Mouse (Mus musculus) 416B (cell line): Measurements from ENCODE around the gene C1qb.

Experiments used
- DNase-seq: peaks from one replicate; pipeline ENCODE4 v3.0.0; 2011; ENCODE audit warnings: low read depth

Gene C1qb

DNA sequence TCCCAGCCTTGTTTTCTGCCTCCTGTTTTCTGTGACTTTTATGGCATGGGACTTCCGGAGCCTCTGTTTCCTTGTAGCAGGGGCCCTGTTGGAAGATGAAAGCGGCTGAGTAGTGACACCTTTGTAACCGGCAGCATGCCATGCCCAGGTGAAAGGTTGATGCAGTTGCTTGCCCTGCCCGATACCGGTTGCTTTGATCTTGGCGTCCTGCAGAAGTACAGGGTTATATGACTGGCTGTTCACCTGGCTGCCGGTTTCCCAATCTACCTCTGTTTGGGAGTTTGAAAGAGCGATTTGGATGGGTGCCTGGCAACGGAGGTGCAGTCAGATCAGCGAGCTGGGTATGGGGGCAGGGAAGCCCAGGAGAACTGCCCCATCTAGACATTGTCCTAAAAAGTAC is 43.2 kb downstream of the C1qb start:
- no peak for DNase-seq

DNA sequence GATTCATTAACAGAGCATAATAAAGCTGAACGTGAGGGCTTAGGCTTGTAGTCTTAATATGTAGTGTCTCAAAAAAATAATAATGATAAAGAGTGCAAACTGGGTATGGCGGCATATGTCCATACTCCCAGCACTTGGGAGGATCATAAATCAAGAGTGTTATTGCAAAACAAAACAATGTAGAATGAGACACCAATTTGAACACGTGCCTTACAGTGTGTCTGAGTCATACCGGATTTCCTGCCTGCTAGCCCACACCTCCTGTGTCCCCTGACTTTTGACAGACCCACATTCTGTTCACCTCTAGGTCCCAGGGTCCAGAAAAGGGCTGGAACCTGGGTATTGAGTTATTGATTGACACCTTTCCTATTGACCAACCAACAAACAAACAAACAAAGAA is 44.0 kb downstream of the C1qb start:
- DNase-seq, result peak; percentile 78

DNA sequence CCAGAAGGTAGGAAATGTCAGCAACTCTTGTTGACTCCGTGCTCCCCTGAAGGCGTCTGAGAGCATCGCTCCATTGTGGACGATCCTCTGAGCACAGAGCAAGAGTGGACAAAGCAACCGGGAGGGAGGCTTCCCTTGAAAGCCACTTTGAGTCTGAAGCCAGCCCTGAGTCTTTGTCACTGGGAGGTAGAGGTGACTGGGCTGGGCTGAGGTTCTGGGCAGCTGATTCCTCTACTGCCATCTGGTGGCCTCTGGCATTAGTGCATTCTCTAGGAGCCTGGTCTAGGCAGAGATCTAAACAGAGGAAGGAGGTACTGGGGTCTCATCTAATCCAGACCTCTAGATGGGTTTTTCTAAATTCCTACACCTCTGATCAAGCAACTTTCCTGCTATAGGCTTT is 44.9 kb downstream of the C1qb start:
- DNase-seq, result peak; percentile 80

GRCm38 (mm10) chr4:136838462-136838861 is 47.5 kb downstream of the C1qb start:
- no peak for DNase-seq

- DNase-seq, result no peak
Observed at GRCm38 (mm10) chr4:136838026-136838425, 48.0 kb downstream of the C1qb start.

DNA sequence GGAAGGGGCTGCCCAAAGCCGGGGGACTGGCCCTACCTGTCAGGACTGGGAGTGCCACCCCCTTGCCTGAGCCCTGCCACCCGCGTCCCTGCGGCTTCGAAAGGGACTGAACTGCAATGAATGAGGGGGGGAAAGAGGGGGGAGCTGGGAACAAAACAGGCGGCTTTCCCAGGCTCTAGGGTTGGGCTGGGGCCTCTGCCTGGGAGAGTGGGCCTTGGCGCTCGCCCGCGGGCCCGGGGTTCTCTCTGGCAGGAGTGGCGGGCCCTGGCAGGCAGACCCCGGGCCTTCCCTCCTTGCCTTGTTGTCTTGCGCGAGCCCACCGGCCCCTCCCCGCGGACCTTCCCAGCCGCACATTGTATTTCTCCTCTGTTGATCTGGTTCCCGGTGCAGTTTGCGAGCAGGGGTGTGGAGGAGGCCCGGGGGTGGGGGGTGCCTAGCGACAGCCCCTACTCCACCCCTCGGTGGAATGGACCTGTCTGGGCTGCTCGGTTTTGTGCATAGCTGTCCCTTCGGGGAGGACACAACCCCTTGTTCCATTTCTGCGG is 49.5 kb downstream of the C1qb start:
- DNase-seq, result no peak

DNA sequence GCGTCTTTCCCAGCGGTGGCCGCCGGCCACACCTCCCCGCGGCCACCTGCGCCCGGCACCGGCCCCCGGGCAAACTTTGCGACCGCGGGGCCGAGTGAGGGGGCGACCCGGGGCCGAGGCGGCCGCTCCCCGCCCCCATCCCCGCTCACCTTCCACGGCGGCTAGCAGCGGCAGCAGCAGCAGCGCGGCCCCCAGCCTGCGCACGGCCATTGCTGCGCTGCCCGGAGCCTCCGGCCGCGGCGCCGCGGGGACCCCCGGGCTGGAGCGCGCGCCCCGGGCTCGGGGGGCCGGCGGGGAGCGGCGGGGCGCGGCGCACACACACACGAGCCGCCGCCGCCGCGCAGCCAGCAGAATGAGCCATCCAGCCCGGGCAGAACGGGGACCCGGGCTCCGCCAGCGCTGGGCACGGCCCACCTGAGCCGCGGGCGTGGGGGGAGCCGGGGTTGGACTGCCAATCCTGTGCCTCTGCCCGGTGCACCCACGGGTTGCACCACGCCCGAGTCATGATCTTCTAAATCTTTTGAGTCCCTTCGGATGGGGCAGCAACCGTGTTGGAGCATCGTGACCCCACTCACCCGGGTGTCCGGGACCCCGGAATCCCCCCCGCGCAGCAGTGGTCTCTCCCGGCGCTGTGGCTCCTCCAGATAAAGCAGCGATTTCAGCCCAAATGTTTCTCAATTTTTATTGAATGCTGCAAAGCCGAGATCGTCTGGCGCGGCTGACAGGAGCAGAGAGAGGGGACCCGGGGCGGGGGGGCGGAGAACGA is 50.2 kb downstream of the C1qb start, which contains the start of gene Ephb2:
Gene Ephb2, minus strand, starts transcription at position 368 of the 766 bp plus-strand sequence.
- no peak for DNase-seq

DNA sequence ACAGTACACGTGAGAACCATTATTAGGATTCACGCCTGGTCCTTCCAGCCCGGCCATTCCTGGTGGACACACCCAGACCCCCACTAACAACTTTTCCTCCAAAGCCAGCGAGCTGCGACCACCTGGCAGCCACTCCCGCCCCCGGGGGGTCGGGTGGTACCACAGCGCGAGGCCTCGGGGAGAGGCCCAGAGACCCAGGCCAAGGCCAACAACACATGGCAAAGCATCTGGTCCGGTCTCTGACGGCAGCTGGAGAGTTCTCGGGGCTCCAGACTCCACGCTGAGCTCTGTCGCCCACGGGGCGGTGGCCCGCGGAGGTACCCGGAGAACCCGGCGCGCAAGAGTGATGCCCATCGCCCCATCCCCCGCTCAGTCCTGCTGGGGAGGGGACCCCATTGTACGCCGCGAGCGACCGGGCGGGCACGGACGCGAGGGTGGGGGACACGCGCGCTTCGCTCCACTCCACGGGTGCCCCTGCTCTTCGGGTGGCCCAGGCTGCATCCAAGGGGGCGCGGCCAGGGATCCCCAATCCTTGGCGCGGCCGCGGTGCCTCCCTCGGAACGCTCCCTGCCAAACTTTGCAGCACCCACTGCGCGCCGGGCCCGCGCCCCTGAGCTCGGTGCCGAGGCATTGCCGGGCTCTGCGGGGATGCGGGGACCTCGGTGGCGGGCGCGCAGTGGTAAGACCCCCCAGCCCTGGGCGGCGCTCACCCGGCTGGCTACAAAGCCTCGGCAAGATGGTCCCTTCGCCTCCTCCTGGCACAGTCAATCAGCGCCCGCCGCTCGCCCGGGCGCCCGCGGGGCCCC is 51.0 kb downstream of the C1qb start:
- no peak for DNase-seq

DNA sequence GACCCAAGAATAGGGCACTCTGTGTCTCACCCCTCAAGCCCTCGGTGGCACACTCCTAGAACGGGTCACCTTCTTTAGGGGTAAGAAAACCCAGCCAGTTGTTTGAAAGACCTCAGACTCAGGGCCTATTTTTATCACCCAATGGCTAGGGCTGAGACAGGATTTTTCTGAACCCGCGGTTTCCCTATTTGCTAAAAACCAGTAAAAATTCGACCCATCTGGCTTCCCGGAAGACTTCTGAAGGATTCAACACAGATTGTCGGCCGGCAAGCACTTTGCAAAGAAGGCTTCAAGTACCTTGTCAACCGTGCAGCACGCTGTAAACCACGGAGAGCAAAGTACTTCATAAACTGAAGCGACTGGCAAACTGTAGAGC is 51.6 kb downstream of the C1qb start:
- DNase-seq, result no peak

DNA sequence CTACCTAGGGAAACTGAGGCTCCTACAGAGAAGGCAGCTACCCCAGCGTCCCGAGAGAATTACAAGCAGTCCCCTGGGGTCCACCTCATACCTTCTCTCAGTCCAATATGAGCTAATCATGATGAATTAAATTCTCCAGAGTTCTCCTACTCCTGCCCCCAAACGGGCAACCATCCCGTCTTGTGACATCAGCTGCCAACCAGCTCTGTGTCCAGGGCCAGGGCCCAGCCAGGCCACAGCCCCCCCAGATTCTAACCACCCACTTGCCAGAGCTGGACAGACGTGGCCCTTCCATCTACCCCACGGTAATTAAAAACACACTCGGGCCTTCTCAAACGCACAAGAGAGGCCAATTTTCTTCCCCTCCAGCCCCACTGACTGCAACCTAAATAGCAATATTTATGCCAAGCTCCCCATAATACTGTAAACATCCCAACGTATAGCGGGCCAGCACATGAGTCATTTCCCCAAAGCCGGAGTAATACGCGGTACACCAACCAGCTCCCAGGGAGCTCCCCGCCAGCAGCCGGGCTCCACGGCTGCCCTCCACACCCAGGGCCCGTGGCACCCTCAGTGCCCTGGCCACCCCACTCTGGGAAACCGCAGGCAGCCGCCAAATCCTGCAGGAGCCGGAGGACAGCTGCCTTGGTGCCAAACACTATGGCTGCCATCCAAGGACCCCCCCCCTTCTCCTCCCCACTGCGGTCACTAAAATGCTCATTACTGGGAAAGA is 52.2 kb downstream of the C1qb start:
- no peak for DNase-seq

DNA sequence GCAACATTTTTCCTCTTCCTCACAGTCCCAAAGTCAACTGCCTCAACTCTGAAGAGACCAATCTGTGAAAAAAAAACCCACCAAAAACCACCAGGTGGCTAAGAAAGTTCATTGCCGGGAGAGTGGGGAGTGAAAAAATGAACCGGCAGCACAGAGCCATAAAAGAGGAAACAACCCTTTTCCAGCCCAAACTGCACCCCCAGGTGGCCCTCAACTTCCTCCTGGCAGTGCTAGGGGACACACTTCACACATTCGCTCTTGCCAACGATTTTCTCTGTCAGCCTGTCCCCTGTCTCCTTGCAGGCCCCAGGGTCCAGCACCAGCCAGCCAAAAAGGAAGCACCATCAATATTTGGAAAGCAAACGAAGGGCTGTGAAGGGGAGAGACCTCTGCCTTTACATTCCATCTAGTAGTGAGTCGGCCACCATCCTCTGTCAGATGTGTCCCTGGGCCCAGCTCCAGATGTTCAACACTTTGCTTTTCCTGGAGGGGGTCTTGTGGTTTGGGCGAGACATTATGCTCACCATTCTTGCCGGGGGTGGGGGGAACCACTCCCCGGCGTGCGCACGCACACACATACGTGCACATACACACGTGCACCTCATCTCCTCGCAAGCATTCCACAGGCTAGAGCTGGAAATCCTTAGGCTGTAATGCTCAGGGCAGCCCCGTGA is 53.3 kb downstream of the C1qb start:
- DNase-seq, result no peak

DNA sequence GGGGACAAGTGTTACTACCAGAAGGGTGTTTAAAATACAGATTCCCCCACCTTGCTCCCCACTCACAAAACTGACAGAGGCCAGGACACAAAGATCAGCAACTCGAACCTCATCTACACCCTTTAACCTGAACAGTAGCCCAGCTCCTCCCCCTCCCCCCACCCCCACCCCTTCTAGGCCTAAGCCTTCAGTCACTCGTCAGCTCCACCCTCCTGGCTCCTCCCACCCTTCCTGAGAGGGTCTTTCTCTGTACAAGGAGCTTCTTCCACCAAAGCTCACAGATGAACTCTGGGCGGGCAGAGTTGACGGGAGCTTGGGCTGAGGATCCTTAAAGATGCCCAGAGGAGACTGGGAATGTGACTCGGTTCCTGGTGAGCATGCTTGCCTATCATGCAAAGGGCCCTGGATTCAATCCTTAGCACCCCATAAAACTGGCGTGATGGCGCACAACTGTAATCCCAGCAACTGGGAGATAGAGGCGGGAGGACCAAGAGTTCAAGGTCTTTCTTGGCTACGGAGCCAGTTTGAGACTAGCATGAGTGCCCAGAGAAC is 55.6 kb downstream of the C1qb start:
- no peak for DNase-seq
